Mouse (Mus musculus) urinary bladder, adult 2 months (tissue): ENCODE measurements around the gene Dusp10. TPM values are rescaled to one million over a fixed set of nuclear protein-coding genes. Genes with fewer than 3 reads are reported as not detected.

Source experiments
- DNase-seq: peaks from one replicate; pipeline ENCODE4 v3.0.0; 2022; ENCODE audit warnings: low spot score
- polyA plus RNA-seq: library from polyadenylated mRNA; depleted of rRNA; stranded (reverse); fragments of >200 nt; gene quantifications from 2 replicates; pipeline ENCODE4 v1.2.3, GENCODE M21; 2012; rRNA removed

The Dusp10 gene
- polyA plus RNA-seq, 1 experiment = 10.3 TPM

GRCm38 (mm10) chr1:184100927-184101749, 88.0 kb downstream of the Dusp10 start:
- DNase-seq = no peak

- no peak for DNase-seq
These were observed 88.6 kb downstream of the Dusp10 start for GRCm38 (mm10) chr1:184101750-184102046.

- no peak for DNase-seq
These were observed 93.7 kb downstream of the Dusp10 start for GRCm38 (mm10) chr1:184106832-184107231.

- no peak for DNase-seq
These were observed 94.3 kb downstream of the Dusp10 start for GRCm38 (mm10) chr1:184107448-184107847.

- DNase-seq = no peak
These were observed 95.2 kb downstream of the Dusp10 start for GRCm38 (mm10) chr1:184108254-184108653.

- no peak for DNase-seq
These were observed 104.5 kb downstream of the Dusp10 start for GRCm38 (mm10) chr1:184117586-184117985.

- no peak for DNase-seq
These were observed 104.9 kb downstream of the Dusp10 start for GRCm38 (mm10) chr1:184117991-184118390.

GRCm38 (mm10) chr1:184118586-184118985, 105.5 kb downstream of the Dusp10 start:
- DNase-seq = no peak

Other genes starting within 250 kb of the Dusp10 start
- 0.66 and 0.94 TPM in 2 replicates for gene 1700056E22Rik, start 21.0 kb downstream of the Dusp10 start, polyA plus RNA-seq